ENCODE assay signal across 15 mouse cellular contexts in the genomic region with DNA sequence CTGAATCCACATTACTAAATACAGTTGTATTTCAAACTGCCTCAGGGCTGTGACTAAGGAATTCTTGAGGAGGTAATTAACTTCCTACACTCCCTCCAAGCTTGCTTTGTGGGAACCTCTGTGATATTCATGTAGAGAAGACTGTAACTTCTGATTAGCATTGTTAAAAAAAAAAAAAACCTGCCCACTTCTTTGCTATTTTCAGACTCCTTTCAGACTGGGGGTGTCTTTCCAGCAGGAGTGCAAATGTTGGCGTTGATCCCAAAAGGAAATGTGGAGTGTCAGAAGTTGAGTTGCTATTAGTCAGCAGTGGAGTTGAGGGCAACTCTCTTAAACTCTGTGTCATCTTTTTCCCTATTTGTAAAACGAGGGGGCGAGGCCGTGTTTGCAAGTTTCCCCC.
DNase-seq lines count a peak whose midpoint lies in the region; ATAC-seq lines count a peak whose summit lies in the region.
"Had no signal": no experiment of that assay in that cellular context is flagged by ENCODE, and none has a peak within 500 bp of the region (broad histone marks: within the 10 kb centered on the region; RNA-seq: fewer than 3 reads in every experiment).

No protein-coding gene starts in this region.

- peak; percentile 1 to 22 for DNase-seq in layer of hippocampus, adult 18-20 months (ENCODE audit: low spot score in 2 of 2)
- no peak for DNase-seq in layer of hippocampus, adult 9-10 months (ENCODE audit: low spot score)
- DNase-seq in 3T3-L1 (ENCODE audit: low read depth, low spot score) = peak; percentile 87
- DNase-seq in brain, adult 2 months (ENCODE audit: low read depth, low spot score) = peak; percentile 94
- peak; percentile 56 to 74 for DNase-seq in left cerebral cortex, adult 9 months (ENCODE audit: low spot score in 2 of 2)
- DNase-seq in spleen, postnatal 10 days (ENCODE audit: low spot score in 2 of 2) = no peak
- no peak for DNase-seq in T-cell, adult 2 months (ENCODE audit: low spot score)
- DNase-seq: cerebellum, postnatal 25 days; gastrocnemius, postnatal 10 days; heart, postnatal 10 days; kidney, postnatal 14 days; retina, postnatal 1 day had no signal

- no peak for ATAC-seq in cerebellum, adult (ENCODE audit: insufficient number of reproducible peaks, low FRiP score, low TSS enrichment)
- ATAC-seq: intestine, embryonic 16.5 days; liver, embryonic 12.5 days had no signal

Comparison
In these comparisons a context has a peak if more than half of its experiments do, and no peak if none do; other contexts are left out.
1. DNase-seq: peak in layer of hippocampus, adult 18-20 months (2 of 2), 3T3-L1 (single experiment), brain, adult 2 months (single experiment) and left cerebral cortex, adult 9 months (2 of 2); none in layer of hippocampus, adult 9-10 months (single experiment), spleen, postnatal 10 days (0 of 2) and T-cell, adult 2 months (single experiment).